17 mouse cellular contexts compared by ENCODE assay signal in genomic region chrX:167523151-167523550, GRCm38 (mm10).
"Had no signal": no experiment of that assay in that cellular context is flagged by ENCODE, and none has a peak within 500 bp of the region (broad histone marks: within the 10 kb centered on the region; RNA-seq: fewer than 3 reads in every experiment).

No protein-coding gene starts in this region.

- H3K9me3 ChIP-seq: limb, embryonic 15.5 days; liver, embryonic 12.5 days; midbrain, embryonic 10.5 days; neural tube, embryonic 15.5 days had no signal

- ATAC-seq: liver, embryonic 12.5 days had no signal

- H3K27me3 ChIP-seq: limb, embryonic 15.5 days had no signal

- H3K4me2 ChIP-seq: limb, embryonic 15.5 days; liver, embryonic 12.5 days; lung, embryonic 14.5 days; neural tube, embryonic 15.5 days had no signal

- H3K36me3 ChIP-seq: limb, embryonic 15.5 days; liver, embryonic 12.5 days; midbrain, embryonic 10.5 days; neural tube, embryonic 15.5 days had no signal

- DNase-seq: kidney, adult 11 months; kidney, adult 9 months; kidney, postnatal 36 days; layer of hippocampus, adult 9-11 months; layer of hippocampus, postnatal 36 days; lung, embryonic 14.5 days; lung, postnatal 10 days; lung, postnatal 4 days; spleen, adult 18-20 months; thymus, adult 18-20 months; thymus, postnatal 14 days had no signal

- H3K9ac ChIP-seq: limb, embryonic 15.5 days; liver, embryonic 12.5 days; lung, embryonic 14.5 days; neural tube, embryonic 15.5 days had no signal

- H3K4me1 ChIP-seq: limb, embryonic 15.5 days; liver, embryonic 12.5 days; neural tube, embryonic 15.5 days had no signal

- H3K4me3 ChIP-seq: limb, embryonic 15.5 days; liver, embryonic 12.5 days; midbrain, embryonic 10.5 days; myocyte; neural tube, embryonic 15.5 days had no signal

- H3K27ac ChIP-seq: kidney, postnatal 0 days; limb, embryonic 15.5 days; liver, embryonic 12.5 days; midbrain, embryonic 10.5 days; neural tube, embryonic 15.5 days had no signal
